Mouse (Mus musculus) CD4-positive, CD25-positive, alpha-beta regulatory T cell, adult 4 months (primary cell): ENCODE data around the gene Tmem97. TPM values are rescaled to one million over a fixed set of nuclear protein-coding genes. Genes with fewer than 3 reads are reported as not detected.

Experiments
- ATAC-seq: one replicate; pipeline ENCODE4 v1.8.0; 2017
- polyA plus RNA-seq, 2 experiments: library from polyadenylated mRNA; unstranded; fragments of 100-300 nt; shearing (Covaris generic); gene quantifications; one replicate each; pipeline ENCODE4 v1.2.1; 2017

Gene Tmem97
- polyA plus RNA-seq, 2 experiments from 2014 or later: 17.4 to 21.3 TPM

DNA sequence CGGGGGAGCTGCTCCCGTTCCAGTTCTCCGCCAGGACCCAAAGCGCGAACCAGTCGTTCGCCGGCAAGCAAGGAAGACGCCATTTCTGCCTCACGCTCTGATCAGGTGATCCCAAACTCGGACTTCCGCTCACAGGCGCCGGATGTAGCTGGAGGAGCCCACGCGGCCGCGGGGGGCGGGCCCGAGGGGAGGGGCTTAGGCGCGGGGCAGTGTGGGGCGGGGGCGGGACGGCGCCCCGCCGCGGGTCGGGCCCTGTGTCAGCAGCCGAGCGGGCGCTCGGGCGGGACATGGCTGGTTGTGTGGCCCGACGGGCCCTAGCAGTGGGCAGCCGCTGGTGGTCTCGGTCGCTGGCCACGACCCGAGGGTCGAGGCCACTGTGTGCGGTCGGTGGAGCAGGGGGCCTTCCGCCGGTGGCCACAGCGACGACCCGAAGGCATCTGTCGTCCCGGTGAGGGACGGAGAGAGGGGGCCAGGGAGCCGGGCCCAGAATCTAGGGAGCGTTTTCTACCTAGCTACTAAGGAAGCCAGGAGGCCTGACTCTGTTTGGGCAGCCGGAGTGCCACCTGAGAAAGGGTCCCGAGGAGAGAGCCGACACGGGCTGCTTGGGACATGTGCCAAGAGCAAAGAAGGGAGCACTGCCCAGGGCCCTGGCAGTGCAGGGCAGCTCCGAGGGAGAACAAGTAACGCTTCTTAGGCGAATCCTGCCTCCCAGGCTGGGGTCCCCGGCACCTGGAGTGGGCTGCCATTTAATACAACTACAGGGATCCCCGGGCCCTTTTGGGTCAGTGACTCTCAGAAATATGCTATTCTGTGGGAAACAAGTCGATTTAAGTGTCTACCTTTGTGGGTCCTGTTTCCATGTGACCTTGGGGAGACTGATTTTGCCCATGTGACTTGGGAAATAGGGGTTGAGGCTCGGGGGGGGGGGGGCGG is 38.3 kb downstream of the Tmem97 start, which contains the start of the genes Tmem199 and Poldip2:
TSS of gene Tmem199 (minus strand) at position 148 of the 933 bp plus-strand sequence.
TSS of gene Poldip2 (plus strand) at position 169 of the 933 bp plus-strand sequence.
- peak; percentile 98 for ATAC-seq

DNA sequence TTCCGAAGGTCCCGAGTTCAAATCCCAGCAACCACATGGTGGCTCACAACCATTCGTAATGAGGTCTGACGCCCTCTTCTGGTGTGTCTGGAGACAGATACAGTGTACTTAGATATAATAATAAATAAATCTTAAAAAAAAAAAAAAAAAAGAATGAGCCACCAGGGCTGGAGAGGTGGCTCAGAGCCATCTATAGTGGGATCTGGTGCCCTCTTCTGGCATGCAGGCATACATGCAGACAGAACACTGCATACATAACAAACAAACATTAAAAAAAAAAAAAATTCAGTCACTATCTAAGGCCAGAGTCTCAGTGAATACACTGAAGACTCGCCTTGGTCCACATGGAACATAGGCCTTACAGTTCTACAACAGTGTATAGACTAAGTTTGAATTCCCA is 41.4 kb downstream of the Tmem97 start:
- ATAC-seq: no peak

DNA sequence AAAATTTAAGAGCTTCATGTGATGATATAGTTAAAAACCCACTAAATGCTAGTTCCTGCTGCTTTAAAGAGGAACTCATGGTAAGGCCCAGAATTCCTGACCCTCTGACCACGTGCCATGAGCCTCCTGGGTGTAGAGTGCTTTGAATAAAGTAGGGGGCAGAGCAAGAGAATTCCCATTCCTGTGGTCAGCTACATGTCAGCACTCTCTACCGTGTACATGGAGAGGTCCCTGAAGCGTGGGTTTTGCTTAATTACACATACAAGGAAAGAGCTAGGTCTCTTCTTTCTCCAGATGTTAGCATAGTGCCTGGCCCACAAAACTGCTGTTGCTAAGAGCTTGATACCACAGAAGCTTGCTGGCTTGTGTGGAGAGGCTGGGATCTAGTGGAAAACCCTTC is 45.1 kb downstream of the Tmem97 start:
- ATAC-seq: no peak

DNA sequence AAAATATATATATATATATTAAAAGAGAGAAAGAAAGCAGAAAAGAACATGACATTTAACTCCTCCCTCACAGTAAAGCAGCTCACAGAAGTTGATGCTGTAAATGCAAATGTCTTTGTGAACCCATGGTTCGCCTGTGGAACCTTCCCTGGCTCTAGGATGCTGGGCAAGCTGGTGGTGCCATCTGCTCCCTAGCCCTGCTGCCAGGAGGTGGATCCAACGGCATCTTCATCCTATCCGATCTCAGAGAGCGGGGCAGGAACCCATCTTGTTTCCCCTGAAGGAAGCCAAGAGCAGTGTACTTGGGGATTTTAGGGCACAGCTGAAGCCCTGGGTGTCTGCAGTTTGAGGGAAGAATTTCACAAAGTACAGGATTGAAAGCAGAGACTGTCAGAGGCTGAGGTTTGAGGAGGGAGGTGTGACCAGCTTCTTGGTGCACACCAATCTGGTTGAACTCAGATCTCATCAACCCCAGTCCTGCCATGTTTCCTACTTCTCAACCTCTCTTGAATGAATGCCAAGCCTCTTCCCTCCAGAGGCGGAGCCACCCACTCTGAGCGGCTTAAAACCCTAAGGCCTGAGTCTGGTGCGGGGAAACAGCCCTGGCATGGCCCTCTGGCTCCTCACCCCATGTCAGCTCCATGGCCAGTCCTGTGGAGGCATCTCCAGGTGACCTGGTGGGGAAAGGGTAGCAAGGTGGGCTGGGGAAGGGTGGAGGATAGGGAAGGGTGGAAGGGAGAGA is 47.5 kb downstream of the Tmem97 start, which contains the start of gene Sebox:
TSS of gene Sebox (plus strand) at position 539 of the 742 bp plus-strand sequence.
- no peak for ATAC-seq

DNA sequence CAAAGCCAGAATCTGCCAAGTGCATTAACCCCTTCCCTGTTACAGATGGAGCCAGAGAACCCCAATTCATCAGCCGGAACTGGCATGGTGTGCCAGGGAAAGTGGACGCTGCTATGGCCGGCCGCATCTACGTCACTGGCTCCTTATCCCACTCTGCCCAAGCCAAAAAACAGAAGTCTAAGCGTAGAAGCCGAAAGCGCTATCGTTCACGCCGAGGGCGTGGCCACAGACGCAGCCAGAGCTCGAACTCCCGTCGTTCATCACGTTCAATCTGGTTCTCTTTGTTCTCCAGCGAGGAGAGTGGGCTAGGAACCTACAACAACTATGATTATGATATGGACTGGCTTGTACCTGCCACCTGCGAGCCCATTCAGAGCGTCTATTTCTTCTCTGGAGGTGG is 49.0 kb downstream of the Tmem97 start:
- no peak for ATAC-seq

DNA sequence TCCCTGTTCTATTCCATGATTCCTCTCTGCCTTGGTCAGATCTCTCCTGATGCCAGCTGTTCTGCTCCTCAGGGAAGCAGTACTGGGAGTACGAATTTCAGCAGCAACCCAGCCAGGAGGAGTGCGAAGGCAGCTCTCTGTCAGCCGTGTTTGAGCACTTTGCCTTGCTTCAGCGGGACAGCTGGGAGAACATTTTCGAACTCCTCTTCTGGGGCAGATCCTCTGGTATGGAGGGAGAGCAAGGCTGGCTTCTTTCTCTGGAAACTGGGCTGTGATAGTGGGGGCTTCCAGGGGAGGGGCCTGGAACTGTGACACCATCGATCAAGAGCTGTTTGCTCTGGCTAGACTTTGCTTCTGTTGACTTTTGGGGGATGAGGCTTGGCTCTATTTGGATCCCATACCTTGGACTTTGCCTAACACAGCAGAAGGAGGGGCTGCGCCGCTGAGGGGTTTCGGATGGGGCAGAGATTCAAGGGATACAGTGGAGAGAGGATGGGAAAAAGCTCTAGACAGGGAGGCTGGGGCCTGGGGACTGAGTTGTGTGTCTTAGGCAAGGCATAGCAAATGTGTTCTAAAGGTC is 49.9 kb downstream of the Tmem97 start:
- no peak for ATAC-seq

DNA sequence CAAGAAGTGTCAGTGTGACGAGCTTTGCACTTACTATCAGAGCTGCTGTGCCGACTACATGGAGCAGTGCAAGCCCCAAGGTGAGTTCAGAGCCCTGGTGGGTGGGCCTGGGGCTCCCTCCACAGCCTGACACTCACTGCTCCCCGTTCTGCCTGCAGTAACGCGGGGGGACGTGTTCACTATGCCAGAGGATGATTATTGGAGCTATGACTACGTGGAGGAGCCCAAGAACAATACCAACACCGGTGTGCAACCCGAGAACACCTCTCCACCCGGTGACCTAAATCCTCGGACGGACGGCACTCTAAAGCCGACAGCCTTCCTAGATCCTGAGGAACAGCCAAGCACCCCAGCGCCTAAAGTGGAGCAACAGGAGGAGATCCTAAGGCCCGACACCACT is 51.0 kb downstream of the Tmem97 start:
- no peak for ATAC-seq

DNA sequence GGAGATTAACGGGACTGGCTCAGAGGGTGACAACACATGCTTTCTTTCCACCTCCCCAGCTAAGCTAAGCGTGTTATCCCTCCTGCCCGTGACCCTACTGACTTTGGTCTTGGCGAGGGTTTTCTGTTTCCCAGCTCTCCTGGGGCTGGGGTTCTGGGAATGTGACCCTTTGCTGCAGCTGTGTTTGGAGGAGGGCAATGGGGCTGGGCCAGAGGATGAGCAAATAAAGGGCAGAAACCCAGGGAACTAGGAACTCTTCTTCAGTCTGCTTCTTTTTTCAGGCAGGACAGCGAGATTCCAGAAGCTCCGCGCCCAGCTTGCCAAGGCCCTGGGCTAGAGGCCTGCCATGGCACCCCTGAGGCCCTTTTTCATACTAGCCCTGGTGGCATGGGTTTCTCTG is 51.6 kb downstream of the Tmem97 start, which contains the start of gene Vtn:
TSS of gene Vtn (plus strand) at position 88 of the 400 bp plus-strand sequence.
- no peak for ATAC-seq

DNA sequence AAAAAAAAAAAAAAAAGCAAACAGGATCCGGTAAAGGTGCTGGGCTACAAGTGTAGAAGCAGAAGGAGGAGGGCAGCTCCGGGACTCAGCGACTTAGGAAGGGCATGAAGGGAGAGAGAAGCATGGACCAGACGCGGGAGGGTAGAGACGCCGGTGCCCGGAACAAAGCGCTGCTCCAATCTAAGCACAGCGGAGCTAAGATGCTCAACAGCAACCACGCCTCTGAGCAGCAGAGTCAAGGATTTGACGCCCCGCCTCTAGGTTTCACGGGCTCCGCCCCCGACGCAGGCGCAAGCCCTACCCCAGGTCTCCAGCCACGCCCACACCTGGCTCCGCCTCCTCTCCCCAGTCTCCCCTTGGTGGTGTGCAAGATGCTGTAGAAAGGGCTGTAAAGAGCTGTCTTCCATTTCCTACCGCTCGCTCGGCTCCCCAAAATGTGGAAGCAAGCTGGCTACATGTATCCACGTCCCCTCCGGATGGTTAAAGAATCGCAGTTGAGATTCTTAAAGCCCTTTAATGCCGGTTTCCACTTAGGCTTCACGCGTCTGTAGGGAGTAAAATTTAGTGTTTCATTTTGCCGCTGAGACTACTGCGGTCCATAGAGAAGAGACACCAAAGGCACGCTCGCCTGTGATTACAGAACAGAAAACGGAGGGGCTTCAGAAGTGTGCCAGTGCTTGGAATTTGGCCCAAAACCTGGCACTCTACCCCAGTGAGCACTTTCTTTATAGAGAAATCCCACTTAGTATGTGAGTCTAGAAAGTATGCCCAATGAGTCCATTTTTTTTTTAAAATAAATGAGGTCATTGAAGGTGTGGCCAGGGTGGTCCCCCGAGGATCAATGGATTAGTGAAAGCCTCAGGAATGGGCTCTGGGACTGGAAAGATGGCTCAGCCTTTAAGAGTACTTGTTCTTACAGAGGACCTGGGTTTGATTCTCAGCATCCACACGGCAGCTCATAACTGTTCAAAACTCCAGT is 52.7 kb downstream of the Tmem97 start, which contains the start of gene Sarm1:
TSS of gene Sarm1 (minus strand) at position 211 of the 979 bp plus-strand sequence.
- ATAC-seq: peak; percentile 99

DNA sequence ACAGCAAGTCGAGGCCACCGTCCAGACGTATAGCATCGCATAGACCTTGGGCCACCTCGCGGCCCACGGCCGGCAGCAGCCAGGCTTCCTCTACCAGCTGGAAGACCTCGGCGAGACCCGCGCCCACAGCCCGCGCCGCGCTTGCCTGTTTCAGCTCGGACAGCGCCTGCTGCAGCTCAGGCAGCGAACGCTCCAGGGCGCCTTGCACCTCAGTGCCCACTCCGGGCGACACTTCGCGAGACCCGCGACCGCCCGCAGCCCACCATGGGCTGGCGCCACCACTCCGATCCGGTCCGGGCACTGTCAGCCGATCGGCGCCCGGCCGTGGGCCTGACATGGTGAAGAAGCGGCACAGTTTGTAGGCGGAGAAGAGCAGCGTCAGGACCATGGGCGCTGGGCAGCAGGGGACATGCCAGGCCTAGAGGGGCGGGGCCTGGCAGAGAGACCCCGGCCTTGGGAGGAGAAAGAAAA is 53.5 kb downstream of the Tmem97 start:
- ATAC-seq: no peak

DNA sequence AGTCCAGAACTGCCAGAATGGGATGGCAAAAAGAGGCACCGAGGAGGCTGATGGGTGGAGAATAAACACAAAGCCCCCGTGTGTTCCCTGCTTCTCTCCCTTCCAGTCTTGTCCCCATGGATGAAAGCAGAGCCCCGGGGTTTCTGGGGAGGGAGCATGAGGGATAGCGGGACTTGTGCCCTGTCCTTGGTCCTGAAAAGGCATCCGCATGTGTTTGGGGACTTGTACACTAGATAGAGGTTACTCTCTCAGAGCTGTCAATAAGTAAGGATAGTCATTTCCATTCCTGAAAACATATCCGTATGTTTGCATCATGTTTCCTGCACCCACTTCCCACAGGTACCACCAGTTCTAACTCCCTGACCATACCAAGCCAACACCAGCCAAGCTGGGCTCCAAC is 54.7 kb downstream of the Tmem97 start:
- ATAC-seq: no peak

Other genes with a start within 250 kb of the Tmem97 start
- gene Spag5, start 249.2 kb downstream of the Tmem97 start, polyA plus RNA-seq: 1 to 10 TPM; 2.8 to 4.3 TPM
- gene Aldoc, start 227.8 kb downstream of the Tmem97 start, polyA plus RNA-seq: 10 to 100 TPM; 10.9 to 14.9 TPM
- 100 to 1,000 TPM in 1 of 2 experiments, 10 to 100 TPM in 1; 64.1 to 119 TPM for gene Pigs, start 222.4 kb downstream of the Tmem97 start, polyA plus RNA-seq
- 10 to 100 TPM; 11.6 to 13.1 TPM for gene Unc119, start 207.3 kb downstream of the Tmem97 start, polyA plus RNA-seq
- gene Foxn1, start 164.2 kb downstream of the Tmem97 start, polyA plus RNA-seq: under 1 TPM in 1 of 2 experiments, not detected in 1; 0.09 TPM
- not detected for gene Slc13a2, start 128.6 kb downstream of the Tmem97 start, polyA plus RNA-seq
- 1 to 10 TPM; 1.6 to 3.5 TPM for gene Slc46a1, start 85.1 kb downstream of the Tmem97 start, polyA plus RNA-seq
- gene Sarm1, start 53.0 kb downstream of the Tmem97 start, polyA plus RNA-seq: 1 to 10 TPM in 1 of 2 experiments, under 1 TPM in 1; 0.63 to 1.3 TPM
- not detected for gene Vtn, start 51.7 kb downstream of the Tmem97 start, polyA plus RNA-seq
- gene Sebox, start 47.3 kb downstream of the Tmem97 start, polyA plus RNA-seq: not detected
- 10 to 100 TPM; 51.4 to 71.8 TPM for gene Tmem199, start 38.6 kb downstream of the Tmem97 start, polyA plus RNA-seq
- 10 to 100 TPM; 13.9 to 19.9 TPM for gene Poldip2, start 38.6 kb downstream of the Tmem97 start, polyA plus RNA-seq
- 10 to 100 TPM; 19.2 to 22.6 TPM for gene Tnfaip1, start 14.4 kb downstream of the Tmem97 start, polyA plus RNA-seq
- gene Ift20, start 14.4 kb downstream of the Tmem97 start, polyA plus RNA-seq: 100 to 1,000 TPM; 121 to 138 TPM
- gene Nlk, start 146.6 kb upstream of the Tmem97 start, polyA plus RNA-seq: 10 to 100 TPM; 17.9 to 35.2 TPM
- 10 to 100 TPM; 32.8 to 36.9 TPM for gene Ccnq, start 201.0 kb upstream of the Tmem97 start, polyA plus RNA-seq